Mouse (Mus musculus): ENCODE measurements around the gene Cabp1. TPM values are rescaled to one million over a fixed set of nuclear protein-coding genes. Genes with fewer than 3 reads are reported as not detected.
"Not testable (repeated sequence)": the region's sequence is repeated elsewhere in the genome, so short reads cannot be mapped to it uniquely, and the experiment has no call there.

The Cabp1 gene
- polyA plus RNA-seq, 1 experiment from 2014 or later = not detected

- Histone ChIP-seq H3K9me3 (ENCODE audit: low read length) (no peaks in the 10 kb centered on the region), H3K9ac (replicated peaks) (no peak overlapping the region), H3K36me3 (replicated peaks; ENCODE audit: insufficient read depth, low read length) (no peaks in the 10 kb centered on the region), H3K27ac (ENCODE audit: low read depth) (0 out of 2 replicates have a peak overlapping the region, but pooled peaks have one; percentile 29), H3K4me1 (ENCODE audit: insufficient read depth) (peaks cover 16% of the 10 kb centered on the region), H3K4me2 (ENCODE audit: low read depth, low read length) (no peak overlapping the region), H3K4me3 (ENCODE audit: low read depth, low read length) (no peak overlapping the region), H3K27me3 (ENCODE audit: insufficient read depth, low read length) (no peaks in the 10 kb centered on the region)
- ATAC-seq (no peak), DNase-seq (no peak)
- 46% methylated on average over 27 of the region's 27 CpGs for WGBS (ENCODE audit: insufficient replicate concordance)
- TF ChIP-seq EP300 (IDR thresholded peaks at IDR 0.05; ENCODE audit: low read depth) = no peak
- TF ChIP-seq CTCF (IDR thresholded peaks at IDR 0.05; ENCODE audit: low read depth) = no peak
Measured at GRCm38 (mm10) chr5:115168641-115169415, 25.4 kb downstream of the Cabp1 start.

GRCm38 (mm10) chr5:115167396-115167795 is 26.8 kb downstream of the Cabp1 start:
- H3K4me2 ChIP-seq (ENCODE audit: low read depth, low read length) = no peak overlapping the region
- peak overlapping the region; percentile 68 for H3K27ac ChIP-seq (ENCODE audit: low read depth)
- DNase-seq = peak; percentile 62
- no peaks in the 10 kb centered on the region for H3K9me3 ChIP-seq (ENCODE audit: low read length)
- peak; percentile 73 for ATAC-seq
- WGBS (ENCODE audit: insufficient replicate concordance) = 31% methylated on average over 6 of the region's 6 CpGs
- H3K27me3 ChIP-seq (ENCODE audit: insufficient read depth, low read length) = no peaks in the 10 kb centered on the region
- peaks cover 16% of the 10 kb centered on the region for H3K4me1 ChIP-seq (ENCODE audit: insufficient read depth)
- TF ChIP-seq EP300 (IDR thresholded peaks at IDR 0.05; ENCODE audit: low read depth) = no peak
- TF ChIP-seq CTCF (IDR thresholded peaks at IDR 0.05; ENCODE audit: low read depth) = no peak
- no peak overlapping the region for H3K4me3 ChIP-seq (ENCODE audit: low read depth, low read length)
- H3K36me3 ChIP-seq (replicated peaks; ENCODE audit: insufficient read depth, low read length) = no peaks in the 10 kb centered on the region
- no peak overlapping the region for H3K9ac ChIP-seq (replicated peaks)

- H3K4me1 ChIP-seq (ENCODE audit: insufficient read depth) = peaks cover 16% of the 10 kb centered on the region
- no peaks in the 10 kb centered on the region for H3K9me3 ChIP-seq (ENCODE audit: low read length)
- H3K9ac ChIP-seq (replicated peaks) = no peak overlapping the region
- H3K27ac ChIP-seq (ENCODE audit: low read depth) = peak overlapping the region; percentile 68
- ATAC-seq (no peak), DNase-seq (no peak)
- H3K27me3 ChIP-seq (ENCODE audit: insufficient read depth, low read length) = no peaks in the 10 kb centered on the region
- WGBS (ENCODE audit: insufficient replicate concordance) = 66% methylated on average over 7 of the region's 7 CpGs
- H3K4me3 ChIP-seq (ENCODE audit: low read depth, low read length) = no peak overlapping the region
- H3K36me3 ChIP-seq (replicated peaks; ENCODE audit: insufficient read depth, low read length) = no peaks in the 10 kb centered on the region
- no peak overlapping the region for H3K4me2 ChIP-seq (ENCODE audit: low read depth, low read length)
- TF ChIP-seq CTCF (IDR thresholded peaks at IDR 0.05; ENCODE audit: low read depth) (no peak), EP300 (IDR thresholded peaks at IDR 0.05; ENCODE audit: low read depth) (no peak)
Measured at GRCm38 (mm10) chr5:115166815-115167194, 27.4 kb downstream of the Cabp1 start.

- no peak overlapping the region for H3K4me3 ChIP-seq (ENCODE audit: low read depth, low read length)
- ATAC-seq = peak; percentile 6; the same call in 1 of the 2 replicates
- no peak for TF ChIP-seq EP300 (IDR thresholded peaks at IDR 0.05; ENCODE audit: low read depth)
- TF ChIP-seq CTCF (IDR thresholded peaks at IDR 0.05; ENCODE audit: low read depth) = no peak
Measured at GRCm38 (mm10) chr5:115165895-115166814, 28.0 kb downstream of the Cabp1 start.

GRCm38 (mm10) chr5:115165351-115165750 is 28.8 kb downstream of the Cabp1 start:
- no peak overlapping the region for H3K4me3 ChIP-seq (ENCODE audit: low read depth, low read length)
- no peaks in the 10 kb centered on the region for H3K9me3 ChIP-seq (ENCODE audit: low read length)
- 65% methylated on average over 9 of the region's 9 CpGs for WGBS (ENCODE audit: insufficient replicate concordance)
- DNase-seq = no peak
- no peak overlapping the region for H3K27ac ChIP-seq (ENCODE audit: low read depth)
- H3K4me1 ChIP-seq (ENCODE audit: insufficient read depth) = peaks cover 27% of the 10 kb centered on the region
- ATAC-seq = no peak
- H3K27me3 ChIP-seq (ENCODE audit: insufficient read depth, low read length) = no peaks in the 10 kb centered on the region
- TF ChIP-seq EP300 (IDR thresholded peaks at IDR 0.05; ENCODE audit: low read depth) (no peak), CTCF (IDR thresholded peaks at IDR 0.05; ENCODE audit: low read depth) (peak; percentile 58)
- H3K9ac ChIP-seq (replicated peaks) = no peak overlapping the region
- H3K36me3 ChIP-seq (replicated peaks; ENCODE audit: insufficient read depth, low read length) = no peaks in the 10 kb centered on the region
- H3K4me2 ChIP-seq (ENCODE audit: low read depth, low read length) = no peak overlapping the region

More at GRCm38 (mm10) chr5:115165895-115166814, 28.0 kb downstream of the Cabp1 start:
- H3K27ac ChIP-seq (ENCODE audit: low read depth) = peak overlapping the region; percentile 68
- peak; percentile 45 for DNase-seq
- H3K9me3 ChIP-seq (ENCODE audit: low read length) = no peaks in the 10 kb centered on the region
- H3K4me1 ChIP-seq (ENCODE audit: insufficient read depth) = peaks cover 20% of the 10 kb centered on the region
- H3K36me3 ChIP-seq (replicated peaks; ENCODE audit: insufficient read depth, low read length) = no peaks in the 10 kb centered on the region
- no peak overlapping the region for H3K9ac ChIP-seq (replicated peaks)
- no peak overlapping the region for H3K4me2 ChIP-seq (ENCODE audit: low read depth, low read length)
- H3K27me3 ChIP-seq (ENCODE audit: insufficient read depth, low read length) = no peaks in the 10 kb centered on the region
- 58% methylated on average over 11 of the region's 11 CpGs for WGBS (ENCODE audit: insufficient replicate concordance)

- not testable (repeated sequence) for H3K36me3 ChIP-seq (replicated peaks; ENCODE audit: insufficient read depth, low read length); H3K4me2 ChIP-seq (ENCODE audit: low read depth, low read length); H3K27me3 ChIP-seq (ENCODE audit: insufficient read depth, low read length); H3K9me3 ChIP-seq (ENCODE audit: low read length); H3K4me3 ChIP-seq (ENCODE audit: low read depth, low read length); H3K27ac ChIP-seq (ENCODE audit: low read depth); H3K9ac ChIP-seq (replicated peaks); DNase-seq; ATAC-seq
- peaks cover 27% of the 10 kb centered on the region for H3K4me1 ChIP-seq (ENCODE audit: insufficient read depth)
- WGBS (ENCODE audit: insufficient replicate concordance) = 77% methylated on average over 4 of the region's 4 CpGs
Measured at GRCm38 (mm10) chr5:115164446-115164845, 29.7 kb downstream of the Cabp1 start.
